Mouse (Mus musculus) midbrain, postnatal 0 days (tissue): ENCODE results near the gene Maz. TPM values are rescaled to one million over a fixed set of nuclear protein-coding genes. Genes with fewer than 3 reads are reported as not detected.

Experiments used
- ATAC-seq: fragments of 200-750 bp; cut with Nextera tagmentation; 2 replicates; pipeline ENCODE4 v1.8.0; 2017; ENCODE audit warnings: moderate number of reproducible peaks, mild to moderate bottlenecking, moderate TSS enrichment, moderate library complexity; ENCODE audit not compliant: low FRiP score
- DNase-seq: peaks from one replicate; pipeline ENCODE4 v3.0.0-alpha.2; 2015; ENCODE audit warnings: low spot score
- H3K27ac ChIP-seq: fragments of 300-500 bp; sonication (generic); 2 replicates; pipeline ENCODE4 v1.5.1; 2014; ENCODE audit warnings: low read depth, mild to moderate bottlenecking, low read length, mixed read lengths
- H3K27me3 ChIP-seq: fragments of 300-500 bp; sonication (generic); 2 replicates; pipeline ENCODE4 v1.6.1; 2014; ENCODE audit warnings: low read length, control low read depth, mixed read lengths; ENCODE audit not compliant: insufficient read depth
- H3K36me3 ChIP-seq: fragments of 300-500 bp; sonication (generic); 2 replicates; pipeline ENCODE4 v1.6.1; 2014; ENCODE audit warnings: low read length, control low read depth, mixed read lengths; ENCODE audit not compliant: insufficient read depth
- H3K4me1 ChIP-seq: fragments of 300-500 bp; sonication (generic); 2 replicates; pipeline ENCODE4 v1.6.1; 2014; ENCODE audit warnings: mild to moderate bottlenecking, control low read depth, antibody characterized with exemption, low read length, mixed read lengths; ENCODE audit not compliant: insufficient read depth
- H3K4me2 ChIP-seq: fragments of 300-500 bp; sonication (generic); 2 replicates; pipeline ENCODE4 v1.6.1; 2014; ENCODE audit warnings: low read depth, mild to moderate bottlenecking, low read length, mixed read lengths; ENCODE audit not compliant: poor library complexity, severe bottlenecking
- H3K4me3 ChIP-seq: fragments of 300-500 bp; sonication (generic); 2 replicates; pipeline ENCODE4 v1.5.1; 2014; ENCODE audit warnings: low read depth, mild to moderate bottlenecking, low read length, moderate library complexity
- H3K9ac ChIP-seq: fragments of 300-500 bp; sonication (generic); replicated peaks from 2 replicates; pipeline ENCODE4 v1.6.1; 2014; ENCODE audit warnings: mild to moderate bottlenecking, low read length, moderate library complexity, mixed read lengths; ENCODE audit not compliant: poor library complexity, severe bottlenecking
- H3K9me3 ChIP-seq: fragments of 300-500 bp; sonication (generic); 2 replicates; pipeline ENCODE4 v1.6.1; 2016; ENCODE audit warnings: low read length, control low read depth
- CTCF ChIP-seq: IDR thresholded peaks from 2 replicates; pipeline ENCODE4 v1.5.1; 2016; ENCODE audit warnings: antibody characterized with exemption, mild to moderate bottlenecking
- WGBS: fragments of 180-500 bp; shearing (Covaris S2); extraction: QIAGEN DNeasy Blood & Tissue Kit; methylation state at CpG from one replicate; pipeline ENCODE4 v1.1.7; 2014; 5-methylcytosine and 5-hydroxymethylcytosine counted together
- polyA plus RNA-seq: library from polyadenylated mRNA; unstranded; fragments of >200 nt; fragmentation: Nextera tagmentation; extraction: Ambion mirVana; gene quantifications from 2 replicates; pipeline ENCODE4 v1.2.1, GENCODE M21; 2015
- total RNA-seq: library from RNA; depleted of rRNA; stranded (reverse); fragments of >200 nt; gene quantifications from 2 replicates; pipeline ENCODE4 v1.2.3, GENCODE M21; 2014

Gene Maz
- total and polyA plus RNA-seq, 2 experiments from 2014 or later: 68.3 to 245 TPM

DNA sequence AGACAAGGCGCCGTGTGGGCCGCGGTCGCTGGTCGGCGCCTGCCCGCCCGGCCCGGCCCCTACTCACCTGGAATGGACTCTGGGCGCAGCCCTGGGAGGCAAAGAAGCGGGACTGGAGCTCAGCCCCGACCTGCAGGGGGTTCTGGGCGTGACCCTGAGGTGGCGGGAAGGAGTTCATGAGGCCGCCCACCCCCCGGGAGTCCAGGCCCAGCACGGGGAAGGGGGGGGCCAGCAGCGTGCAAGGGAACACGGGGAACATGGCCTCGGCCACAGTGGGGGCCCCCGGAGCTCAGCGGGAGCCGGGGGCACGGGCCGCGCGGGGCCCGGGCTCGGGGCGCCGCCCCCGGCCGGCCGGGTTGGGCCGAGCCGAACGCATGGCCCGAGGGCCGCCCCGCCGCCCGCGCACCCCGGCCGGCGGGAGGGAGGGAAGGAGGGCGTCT, 656 bp downstream of the Maz start:
- H3K27ac ChIP-seq: peak overlapping the region; percentile 99
- H3K4me1 ChIP-seq: peaks cover 21% of the 10 kb centered on the region
- TF ChIP-seq CTCF: no peak
- H3K9ac ChIP-seq: peak overlapping the region; percentile 96
- DNase-seq (peak; percentile 57), ATAC-seq (0 out of 2 replicates have a peak, but pooled peaks have one; percentile 4)
- H3K27me3 ChIP-seq: no peaks in the 10 kb centered on the region
- H3K4me2 ChIP-seq: peak overlapping the region; percentile 76
- peak overlapping the region; percentile 90 for H3K4me3 ChIP-seq
- under 1% methylated on average over 16 of the region's 48 CpGs for WGBS
- peaks cover 15% of the 10 kb centered on the region for H3K36me3 ChIP-seq
- no peaks in the 10 kb centered on the region for H3K9me3 ChIP-seq

DNA sequence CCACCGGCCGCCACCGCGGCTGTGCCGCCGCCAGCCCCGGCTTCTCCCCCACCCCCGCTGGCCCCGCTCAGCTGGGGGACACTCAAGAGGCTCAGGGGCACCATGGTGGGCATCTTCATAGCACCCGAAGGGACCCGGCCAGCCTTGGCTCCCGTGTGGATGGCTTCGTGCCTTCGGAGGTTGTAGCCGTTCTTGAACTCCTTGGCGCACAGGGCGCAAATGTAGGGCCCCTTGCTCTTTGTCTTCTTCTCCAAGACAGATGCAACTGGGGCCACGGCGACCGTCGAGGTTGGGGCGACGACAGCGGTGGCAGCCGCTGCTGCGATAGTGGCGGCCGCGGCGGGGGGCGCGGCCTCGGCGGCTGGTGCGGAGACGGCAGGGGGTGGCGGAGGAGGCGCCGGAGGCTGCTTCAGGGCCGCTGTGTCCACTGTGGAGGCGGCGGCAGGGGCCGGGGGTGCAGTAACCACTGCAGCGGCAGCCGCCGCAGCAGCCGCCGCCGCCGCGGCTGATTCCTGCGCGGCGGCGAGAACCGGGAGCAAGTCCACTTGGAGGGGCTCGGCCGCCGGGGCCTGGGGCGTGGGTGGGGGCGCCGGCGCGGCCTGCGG, 1.2 kb downstream of the Maz start:
- Histone ChIP-seq H3K4me3 (peak overlapping the region; percentile 90), H3K27ac (peak overlapping the region; percentile 99), H3K4me1 (peaks cover 21% of the 10 kb centered on the region), H3K36me3 (peaks cover 15% of the 10 kb centered on the region), H3K9ac (peak overlapping the region; percentile 96), H3K9me3 (no peaks in the 10 kb centered on the region), H3K27me3 (no peaks in the 10 kb centered on the region), H3K4me2 (peak overlapping the region; percentile 76)
- ATAC-seq (no peak), DNase-seq (peak; percentile 36)
- under 1% methylated on average over 39 of the region's 65 CpGs for WGBS
- TF ChIP-seq CTCF: no peak

DNA sequence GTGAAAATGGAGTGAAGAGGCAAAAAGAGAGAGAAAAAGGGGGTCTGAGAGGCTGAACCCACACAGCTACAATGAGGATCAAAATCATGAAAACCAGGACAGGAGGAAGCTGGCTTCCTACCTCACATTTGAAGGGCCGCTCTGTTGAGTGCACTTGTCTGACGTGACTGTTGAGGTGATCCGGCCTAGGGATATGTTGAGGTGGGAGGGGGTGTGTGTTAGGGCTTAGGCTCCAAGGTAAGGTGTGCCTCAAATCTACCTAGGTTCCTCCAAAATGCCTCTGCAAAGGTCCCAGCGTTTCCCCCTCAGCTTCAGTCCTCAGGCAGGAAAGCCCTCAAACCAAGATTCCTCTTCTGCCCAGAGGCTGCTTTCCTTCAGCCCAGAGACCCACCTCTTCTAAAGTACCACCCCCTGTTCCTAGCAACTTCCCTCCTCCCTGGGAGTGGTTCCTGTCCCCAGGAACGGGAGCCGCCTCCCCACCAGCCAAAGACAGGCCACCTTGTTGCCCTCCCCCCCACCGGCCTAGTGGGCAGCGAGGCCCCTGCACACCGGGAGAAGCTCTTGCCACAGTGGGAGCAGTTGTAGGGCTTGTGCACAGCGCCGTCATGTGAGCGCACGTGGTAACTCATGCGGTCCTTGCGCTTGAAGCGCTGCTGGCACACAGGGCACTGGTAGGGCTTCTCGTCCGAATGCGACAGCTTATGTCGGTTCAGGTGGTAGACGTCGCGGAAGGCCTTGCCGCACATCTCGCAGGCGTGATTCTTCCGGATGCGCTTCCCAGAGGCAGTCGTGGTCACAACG, 1.9 kb downstream of the Maz start:
- TF ChIP-seq CTCF: peak; percentile 72
- DNase-seq: peak; percentile 91
- peak overlapping the region; percentile 90 for H3K4me3 ChIP-seq
- H3K4me2 ChIP-seq: peak overlapping the region; percentile 76
- peak overlapping the region; percentile 96 for H3K9ac ChIP-seq
- ATAC-seq: peak; percentile 59; the same call in 1 of the 2 replicates
- H3K36me3 ChIP-seq: peaks cover 15% of the 10 kb centered on the region
- H3K27ac ChIP-seq: peak overlapping the region; percentile 99
- whole genome bisulfite sequencing: 1% methylated on average over 29 of the region's 30 CpGs
- H3K4me1 ChIP-seq: peaks cover 27% of the 10 kb centered on the region
- no peaks in the 10 kb centered on the region for H3K9me3 ChIP-seq
- H3K27me3 ChIP-seq: no peaks in the 10 kb centered on the region

DNA sequence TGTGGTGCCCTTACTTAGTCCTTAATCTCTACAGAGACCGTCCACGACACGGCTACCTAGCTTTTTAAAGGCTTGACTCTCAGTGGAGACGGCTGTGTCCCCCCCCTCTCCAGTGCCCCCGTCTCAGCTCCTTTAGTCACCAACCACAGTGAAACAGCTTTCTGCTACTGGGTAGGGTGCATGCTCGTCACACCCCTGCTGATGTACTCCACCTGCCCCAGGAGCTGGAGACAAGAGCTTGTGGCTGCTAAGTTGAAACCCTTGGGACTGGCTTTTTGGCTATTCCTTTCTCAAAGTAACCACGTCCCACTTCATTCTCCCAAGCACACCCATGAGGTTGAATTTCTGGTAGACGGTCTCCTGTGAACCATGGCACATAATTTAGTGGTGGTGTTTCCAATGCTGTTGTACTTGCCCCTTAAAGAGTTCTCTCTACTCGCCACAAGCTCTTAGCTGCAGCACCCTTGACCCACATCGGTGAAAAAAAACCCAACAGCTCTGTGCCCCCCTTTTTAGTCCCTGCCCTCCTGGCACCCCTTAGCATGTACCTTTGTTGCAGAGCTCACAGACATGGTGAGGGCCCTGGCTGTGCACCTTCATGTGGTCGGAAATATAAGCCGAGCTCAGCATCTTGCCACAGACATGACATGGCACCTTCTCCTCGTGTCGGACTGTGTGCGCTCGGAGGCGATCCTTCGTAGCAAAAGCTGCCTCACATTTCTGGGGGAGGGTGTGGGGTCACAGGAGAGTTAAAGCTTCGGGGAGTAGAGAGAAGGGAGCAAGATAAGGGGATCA, 2.7 kb downstream of the Maz start:
- Histone ChIP-seq H3K27ac (peak overlapping the region; percentile 99), H3K9me3 (no peaks in the 10 kb centered on the region), H3K9ac (peak overlapping the region; percentile 96), H3K4me3 (peak overlapping the region; percentile 90), H3K4me1 (peaks cover 36% of the 10 kb centered on the region), H3K27me3 (no peaks in the 10 kb centered on the region), H3K36me3 (peaks cover 15% of the 10 kb centered on the region), H3K4me2 (peak overlapping the region; percentile 76)
- 19% methylated on average over 19 of the region's 19 CpGs for WGBS
- no peak for DNase-seq
- TF ChIP-seq CTCF: no peak
- ATAC-seq: no peak

DNA sequence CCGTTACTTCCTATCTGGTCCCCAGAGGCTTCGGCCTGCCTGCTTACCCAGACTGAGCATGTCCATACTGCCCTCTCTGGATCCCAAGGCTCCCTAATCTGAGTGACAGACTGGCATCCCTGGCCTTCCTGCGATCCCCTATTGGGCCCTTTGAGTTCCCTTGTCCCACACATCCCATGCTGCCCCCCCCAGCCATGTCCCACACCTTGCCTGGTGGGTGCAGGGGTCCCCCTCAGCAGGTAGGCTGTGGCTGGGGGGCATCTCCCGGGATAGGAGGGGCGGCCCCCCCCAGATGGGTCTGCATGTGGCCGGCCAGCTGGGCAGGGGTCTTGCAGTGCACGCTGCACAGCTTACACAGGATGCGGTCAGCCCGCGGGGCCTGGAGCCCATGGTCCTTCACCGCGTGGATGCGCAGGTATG, 3.6 kb downstream of the Maz start:
- Histone ChIP-seq H3K4me1 (peaks cover 42% of the 10 kb centered on the region), H3K9ac (peak overlapping the region; percentile 96), H3K27ac (peak overlapping the region; percentile 9; the same call in 1 of the 2 replicates), H3K27me3 (no peaks in the 10 kb centered on the region), H3K4me3 (peak overlapping the region; percentile 90), H3K36me3 (peaks cover 15% of the 10 kb centered on the region), H3K9me3 (no peaks in the 10 kb centered on the region), H3K4me2 (peak overlapping the region; percentile 76)
- 69% methylated on average over 13 of the region's 13 CpGs for WGBS
- ATAC-seq (no peak), DNase-seq (no peak)
- no peak for TF ChIP-seq CTCF
